Mouse (Mus musculus) spleen, adult 2 months (tissue): Measurements from ENCODE around the gene Galnt14.

Experiments used
- CTCF ChIP-seq: fragments of 200-500 bp; IDR thresholded peaks from 2 replicates; pipeline ENCODE4 v1.5.1; 2011; ENCODE audit warnings: mild to moderate bottlenecking, inconsistent platforms; ENCODE audit not compliant: insufficient read depth, insufficient read length, insufficient replicate concordance; ENCODE audit errors: extremely low read depth
- POLR2A ChIP-seq: fragments of 200-500 bp; IDR thresholded peaks from 2 replicates; pipeline ENCODE4 v1.6.1; 2011; ENCODE audit warnings: low read depth, low read length, inconsistent platforms

- no peak for TF ChIP-seq CTCF
- TF ChIP-seq POLR2A = no peak
Measured at GRCm38 (mm10) chr17:73636988-73637387, 73.3 kb downstream of the Galnt14 start.
